Mouse (Mus musculus) C2C12 (cell line): Measurements from ENCODE around the gene Wdr18. TPM values are rescaled to one million over a fixed set of nuclear protein-coding genes. Genes with fewer than 3 reads are reported as not detected.

Experiments
- H3K27me3 ChIP-seq: one replicate; pipeline ENCODE4 v1.6.1; 2011; ENCODE audit not compliant: control insufficient read depth, insufficient read depth, insufficient read length
- H3K36me3 ChIP-seq: one replicate; pipeline ENCODE4 v1.6.1; 2011; ENCODE audit not compliant: control insufficient read depth, insufficient read depth
- H3K4me3 ChIP-seq: one replicate; pipeline ENCODE4 v1.5.1; 2011; ENCODE audit warnings: mild to moderate bottlenecking, control low read depth; ENCODE audit not compliant: poor library complexity, insufficient read depth, severe bottlenecking
- H3K79me2 ChIP-seq: one replicate; pipeline ENCODE4 v1.6.1; 2011; ENCODE audit not compliant: control insufficient read depth, insufficient read depth
- H3K79me3 ChIP-seq: one replicate; pipeline ENCODE4 v1.6.1; 2011; ENCODE audit warnings: low read depth, control low read depth
- H3ac ChIP-seq: one replicate; pipeline ENCODE3; 2011; ENCODE audit warnings: low read depth; ENCODE audit not compliant: control insufficient read depth, insufficient read length
- CEBPB ChIP-seq: IDR thresholded peaks from one replicate; pipeline ENCODE4 v1.6.1; 2011; ENCODE audit warnings: low read depth, mild to moderate bottlenecking, control low read depth, moderate library complexity
- CTCF ChIP-seq: IDR thresholded peaks from one replicate; pipeline ENCODE4 v1.5.1; 2011; ENCODE audit not compliant: control insufficient read depth, insufficient read depth, insufficient read length
- FOSL1 ChIP-seq: IDR thresholded peaks from one replicate; pipeline ENCODE4 v1.8.0; 2011; ENCODE audit warnings: mild to moderate bottlenecking, low read length; ENCODE audit not compliant: poor library complexity, insufficient read depth, severe bottlenecking
- MAX ChIP-seq: IDR thresholded peaks from one replicate; pipeline ENCODE4 v1.6.1; 2011; ENCODE audit warnings: mild to moderate bottlenecking, control low read depth
- MYOD1 ChIP-seq: IDR thresholded peaks from one replicate; pipeline ENCODE4 v1.6.1; 2011; ENCODE audit warnings: low read depth; ENCODE audit not compliant: control insufficient read depth, insufficient read length
- MYOG ChIP-seq: IDR thresholded peaks from one replicate; pipeline ENCODE4 v1.6.1; 2011; ENCODE audit not compliant: control insufficient read depth, insufficient read length; ENCODE audit errors: extremely low read depth
- USF1 ChIP-seq: IDR thresholded peaks from one replicate; pipeline ENCODE4 v1.6.1; 2011; ENCODE audit warnings: low read depth, mild to moderate bottlenecking, control low read depth, moderate library complexity
- polyA plus RNA-seq: library from polyadenylated mRNA; unstranded; fragments of >200 nt; fragmentation: generic; extraction: Trizol; gene quantifications from one replicate; pipeline ENCODE4 v1.2.1, GENCODE M21; 2012; ENCODE audit warnings: missing spikeins

The Wdr18 gene
- polyA plus RNA-seq, 1 experiment, result 48.6 TPM

- H3K79me2 ChIP-seq, result no peaks in the 10 kb centered on the region
- H3K36me3 ChIP-seq, result no peaks in the 10 kb centered on the region
- H3K4me3 ChIP-seq, result no peak overlapping the region
- TF ChIP-seq CTCF, result no peak
- no peak for TF ChIP-seq MYOG
- no peak for TF ChIP-seq FOSL1
- TF ChIP-seq MYOD1, result no peak
- no peak for TF ChIP-seq MAX
- TF ChIP-seq USF1, result no peak
- TF ChIP-seq CEBPB, result no peak
- no peak overlapping the region for H3ac ChIP-seq
- H3K79me3 ChIP-seq, result no peaks in the 10 kb centered on the region
- H3K27me3 ChIP-seq, result no peaks in the 10 kb centered on the region
Measured at GRCm38 (mm10) chr10:79930826-79931186, 29.1 kb upstream of the Wdr18 start.

- Histone ChIP-seq H3ac (no peak overlapping the region), H3K27me3 (no peaks in the 10 kb centered on the region), H3K36me3 (no peaks in the 10 kb centered on the region), H3K79me3 (no peaks in the 10 kb centered on the region), H3K79me2 (no peaks in the 10 kb centered on the region), H3K4me3 (no peak overlapping the region)
- TF ChIP-seq MAX, result no peak
- TF ChIP-seq FOSL1, result no peak
- no peak for TF ChIP-seq CTCF
- TF ChIP-seq CEBPB, result no peak
- TF ChIP-seq MYOD1, result no peak
- no peak for TF ChIP-seq MYOG
- no peak for TF ChIP-seq USF1
Measured at GRCm38 (mm10) chr10:79931797-79932196, 28.2 kb upstream of the Wdr18 start.

GRCm38 (mm10) chr10:79932736-79933135 lies 27.2 kb upstream of the Wdr18 start:
- H3K79me3 ChIP-seq, result no peaks in the 10 kb centered on the region
- H3K27me3 ChIP-seq, result no peaks in the 10 kb centered on the region
- H3K36me3 ChIP-seq, result no peaks in the 10 kb centered on the region
- TF ChIP-seq MAX (no peak), MYOG (no peak), CEBPB (no peak), CTCF (no peak), MYOD1 (no peak), FOSL1 (no peak), USF1 (no peak)
- no peaks in the 10 kb centered on the region for H3K79me2 ChIP-seq
- H3K4me3 ChIP-seq, result no peak overlapping the region
- H3ac ChIP-seq, result no peak overlapping the region

GRCm38 (mm10) chr10:79933145-79933679 lies 26.7 kb upstream of the Wdr18 start:
- no peak for TF ChIP-seq MYOD1
- H3K79me2 ChIP-seq, result no peaks in the 10 kb centered on the region
- H3K36me3 ChIP-seq, result no peaks in the 10 kb centered on the region
- H3ac ChIP-seq, result no peak overlapping the region
- H3K79me3 ChIP-seq, result no peaks in the 10 kb centered on the region
- H3K27me3 ChIP-seq, result no peaks in the 10 kb centered on the region
- H3K4me3 ChIP-seq, result no peak overlapping the region

GRCm38 (mm10) chr10:79933861-79934260 lies 26.1 kb upstream of the Wdr18 start:
- H3K36me3 ChIP-seq, result no peaks in the 10 kb centered on the region
- no peaks in the 10 kb centered on the region for H3K79me3 ChIP-seq
- no peak for TF ChIP-seq FOSL1
- no peak for TF ChIP-seq CTCF
- TF ChIP-seq MAX, result no peak
- no peak for TF ChIP-seq MYOD1
- TF ChIP-seq USF1, result no peak
- no peak for TF ChIP-seq CEBPB
- no peak for TF ChIP-seq MYOG
- no peaks in the 10 kb centered on the region for H3K79me2 ChIP-seq
- H3K27me3 ChIP-seq, result no peaks in the 10 kb centered on the region
- H3K4me3 ChIP-seq, result no peak overlapping the region
- H3ac ChIP-seq, result peak overlapping the region; percentile 16

GRCm38 (mm10) chr10:79934272-79934721 lies 25.7 kb upstream of the Wdr18 start:
- Histone ChIP-seq H3K79me2 (no peaks in the 10 kb centered on the region), H3K4me3 (no peak overlapping the region), H3K36me3 (no peaks in the 10 kb centered on the region), H3ac (no peak overlapping the region), H3K79me3 (no peaks in the 10 kb centered on the region), H3K27me3 (no peaks in the 10 kb centered on the region)
- TF ChIP-seq MAX, result no peak
- peak; percentile 82 for TF ChIP-seq MYOD1
- no peak for TF ChIP-seq CTCF
- TF ChIP-seq USF1, result peak; percentile 65
- no peak for TF ChIP-seq CEBPB
- TF ChIP-seq FOSL1, result no peak
- no peak for TF ChIP-seq MYOG
